Mouse (Mus musculus): ENCODE results near the gene Cmtm4. TPM values are rescaled to one million over a fixed set of nuclear protein-coding genes. Genes with fewer than 3 reads are reported as not detected.

Gene Cmtm4
- polyA plus RNA-seq, 1 experiment = 45.7 TPM

- H3K27ac ChIP-seq (ENCODE audit: insufficient read depth, low read length) = peak overlapping the region; percentile 95
- peak overlapping the region; percentile 64 for H3K4me3 ChIP-seq (ENCODE audit: insufficient read depth, low read length)
- TF ChIP-seq POLR2A (IDR thresholded peaks at IDR 0.05; ENCODE audit: extremely low read depth, insufficient read depth, low read length) = no peak
- no peak for TF ChIP-seq CTCF (IDR thresholded peaks at IDR 0.05; ENCODE audit: extremely low read depth, insufficient read depth, low read length)
- peaks cover 1% of the 10 kb centered on the region; the same call in 1 of the 2 replicates for H3K4me1 ChIP-seq (ENCODE audit: control insufficient read depth, insufficient read depth, low read length)
Measured at GRCm38 (mm10) chr8:104394801-104395702, 555 bp downstream of the Cmtm4 start.

GRCm38 (mm10) chr8:104393767-104394166 lies 1.8 kb downstream of the Cmtm4 start:
- no peak for TF ChIP-seq POLR2A (IDR thresholded peaks at IDR 0.05; ENCODE audit: extremely low read depth, insufficient read depth, low read length)
- no peak for TF ChIP-seq CTCF (IDR thresholded peaks at IDR 0.05; ENCODE audit: extremely low read depth, insufficient read depth, low read length)
- H3K4me1 ChIP-seq (ENCODE audit: control insufficient read depth, insufficient read depth, low read length) = peaks cover 1% of the 10 kb centered on the region; the same call in 1 of the 2 replicates
- H3K4me3 ChIP-seq (ENCODE audit: insufficient read depth, low read length) = peak overlapping the region; percentile 64; the same call in 1 of the 2 replicates
- no peak overlapping the region for H3K27ac ChIP-seq (ENCODE audit: insufficient read depth, low read length)

- H3K27ac ChIP-seq (ENCODE audit: insufficient read depth, low read length) = no peak overlapping the region
Measured at GRCm38 (mm10) chr8:104393139-104393538, 2.5 kb downstream of the Cmtm4 start.

GRCm38 (mm10) chr8:104390245-104390644 lies 5.4 kb downstream of the Cmtm4 start:
- Histone ChIP-seq H3K4me3 (ENCODE audit: insufficient read depth, low read length) (no peak overlapping the region), H3K4me1 (ENCODE audit: control insufficient read depth, insufficient read depth, low read length) (peaks cover 5% of the 10 kb centered on the region), H3K27ac (ENCODE audit: insufficient read depth, low read length) (no peak overlapping the region)
- no peak for TF ChIP-seq CTCF (IDR thresholded peaks at IDR 0.05; ENCODE audit: extremely low read depth, insufficient read depth, low read length)
- TF ChIP-seq POLR2A (IDR thresholded peaks at IDR 0.05; ENCODE audit: extremely low read depth, insufficient read depth, low read length) = no peak

More at GRCm38 (mm10) chr8:104393139-104393538, 2.5 kb downstream of the Cmtm4 start:
- H3K4me1 ChIP-seq (ENCODE audit: control insufficient read depth, insufficient read depth, low read length) = peaks cover 1% of the 10 kb centered on the region; the same call in 1 of the 2 replicates
- H3K4me3 ChIP-seq (ENCODE audit: insufficient read depth, low read length) = peak overlapping the region; percentile 64; the same call in 1 of the 2 replicates
- no peak for TF ChIP-seq POLR2A (IDR thresholded peaks at IDR 0.05; ENCODE audit: extremely low read depth, insufficient read depth, low read length)
- no peak for TF ChIP-seq CTCF (IDR thresholded peaks at IDR 0.05; ENCODE audit: extremely low read depth, insufficient read depth, low read length)

- TF ChIP-seq CTCF (IDR thresholded peaks at IDR 0.05; ENCODE audit: extremely low read depth, insufficient read depth, low read length) (no peak), POLR2A (IDR thresholded peaks at IDR 0.05; ENCODE audit: extremely low read depth, insufficient read depth, low read length) (no peak)
- H3K4me1 ChIP-seq (ENCODE audit: control insufficient read depth, insufficient read depth, low read length) = peaks cover 5% of the 10 kb centered on the region
Measured at GRCm38 (mm10) chr8:104387980-104388379, 7.6 kb downstream of the Cmtm4 start.

GRCm38 (mm10) chr8:104387501-104387900 lies 8.1 kb downstream of the Cmtm4 start:
- TF ChIP-seq CTCF (IDR thresholded peaks at IDR 0.05; ENCODE audit: extremely low read depth, insufficient read depth, low read length) (no peak), POLR2A (IDR thresholded peaks at IDR 0.05; ENCODE audit: extremely low read depth, insufficient read depth, low read length) (no peak)
- Histone ChIP-seq H3K4me3 (ENCODE audit: insufficient read depth, low read length) (no peak overlapping the region), H3K4me1 (ENCODE audit: control insufficient read depth, insufficient read depth, low read length) (peaks cover 6% of the 10 kb centered on the region), H3K27ac (ENCODE audit: insufficient read depth, low read length) (no peak overlapping the region)

More at GRCm38 (mm10) chr8:104387980-104388379, 7.6 kb downstream of the Cmtm4 start:
- Histone ChIP-seq H3K4me3 (ENCODE audit: insufficient read depth, low read length) (no peak overlapping the region), H3K27ac (ENCODE audit: insufficient read depth, low read length) (no peak overlapping the region)

- TF ChIP-seq POLR2A (IDR thresholded peaks at IDR 0.05; ENCODE audit: extremely low read depth, insufficient read depth, low read length) = no peak
- no peak for TF ChIP-seq CTCF (IDR thresholded peaks at IDR 0.05; ENCODE audit: extremely low read depth, insufficient read depth, low read length)
- no peak overlapping the region for H3K4me3 ChIP-seq (ENCODE audit: insufficient read depth, low read length)
- H3K4me1 ChIP-seq (ENCODE audit: control insufficient read depth, insufficient read depth, low read length) = peaks cover 7% of the 10 kb centered on the region
- no peak overlapping the region for H3K27ac ChIP-seq (ENCODE audit: insufficient read depth, low read length)
Measured at GRCm38 (mm10) chr8:104386693-104387092, 8.9 kb downstream of the Cmtm4 start.

- H3K4me3 ChIP-seq (ENCODE audit: insufficient read depth, low read length) = no peak overlapping the region
- H3K27ac ChIP-seq (ENCODE audit: insufficient read depth, low read length) = no peak overlapping the region
- no peak for TF ChIP-seq POLR2A (IDR thresholded peaks at IDR 0.05; ENCODE audit: extremely low read depth, insufficient read depth, low read length)
- TF ChIP-seq CTCF (IDR thresholded peaks at IDR 0.05; ENCODE audit: extremely low read depth, insufficient read depth, low read length) = no peak
- peaks cover 9% of the 10 kb centered on the region for H3K4me1 ChIP-seq (ENCODE audit: control insufficient read depth, insufficient read depth, low read length)
Measured at GRCm38 (mm10) chr8:104383977-104384376, 11.6 kb downstream of the Cmtm4 start.

GRCm38 (mm10) chr8:104383296-104383695 lies 12.3 kb downstream of the Cmtm4 start:
- TF ChIP-seq CTCF (IDR thresholded peaks at IDR 0.05; ENCODE audit: extremely low read depth, insufficient read depth, low read length) (no peak), POLR2A (IDR thresholded peaks at IDR 0.05; ENCODE audit: extremely low read depth, insufficient read depth, low read length) (no peak)
- peaks cover 11% of the 10 kb centered on the region for H3K4me1 ChIP-seq (ENCODE audit: control insufficient read depth, insufficient read depth, low read length)
- no peak overlapping the region for H3K27ac ChIP-seq (ENCODE audit: insufficient read depth, low read length)
- no peak overlapping the region for H3K4me3 ChIP-seq (ENCODE audit: insufficient read depth, low read length)
